ENCODE assay signal across 25 mouse cellular contexts in the genomic region with DNA sequence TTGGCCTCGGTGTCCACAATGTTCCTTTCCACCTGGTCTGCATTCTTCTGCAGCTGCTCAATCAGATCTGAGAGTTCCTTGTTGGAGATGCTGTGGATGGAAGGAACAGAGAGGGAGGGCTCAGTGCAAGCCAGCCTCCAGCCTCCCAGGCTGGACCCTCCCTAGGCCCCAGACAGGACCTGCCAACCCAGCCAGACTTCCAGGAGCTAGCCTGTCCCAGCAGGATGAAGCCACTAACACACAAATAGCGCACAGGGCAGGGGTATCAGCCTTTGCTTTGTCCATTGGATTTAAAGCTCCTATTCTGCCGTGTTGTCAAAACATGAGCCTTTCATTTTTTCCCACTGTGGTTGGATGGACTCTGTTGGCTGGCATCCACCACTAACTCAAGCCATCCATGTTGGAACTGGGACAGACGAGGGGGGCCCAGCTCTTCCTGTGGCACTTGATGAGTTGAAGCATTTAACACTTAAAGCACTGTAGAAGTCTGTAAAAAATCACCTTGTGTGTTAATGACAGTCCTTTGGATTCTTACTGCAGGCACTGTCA. TPM values are rescaled to one million over a fixed set of nuclear protein-coding genes. Genes with fewer than 3 reads are reported as not detected.
A peak's percentile ranks its signal among the peaks of the same experiment; 100 is the strongest.
DNase-seq lines count a peak whose midpoint lies in the region; ATAC-seq and TF ChIP-seq lines count a peak whose summit lies in the region.
"Had no signal": no experiment of that assay in that cellular context is flagged by ENCODE, and none has a peak within 500 bp of the region (broad histone marks: within the 10 kb centered on the region; RNA-seq: fewer than 3 reads in every experiment).

No protein-coding gene starts in this region.

- no peak overlapping the region for H3K9ac ChIP-seq in heart, embryonic 13.5 days
- no peak overlapping the region for H3K9ac ChIP-seq in limb, embryonic 14.5 days (ENCODE audit: low read depth, low read length, severe bottlenecking)
- no peak overlapping the region for H3K9ac ChIP-seq in embryonic facial prominence, embryonic 15.5 days
- no peak overlapping the region; the same call in 1 of the 2 replicates for H3K9ac ChIP-seq in hindbrain, embryonic 16.5 days (ENCODE audit: low read depth, low read length)
- H3K9ac ChIP-seq: hindbrain, embryonic 14.5 days; liver, embryonic 12.5 days; midbrain, embryonic 12.5 days; neural tube, embryonic 12.5 days had no signal

- no peaks in the 10 kb centered on the region for H3K36me3 ChIP-seq in heart, embryonic 13.5 days
- H3K36me3 ChIP-seq in limb, embryonic 14.5 days (ENCODE audit: control insufficient read depth, insufficient read depth, low read length) = no peaks in the 10 kb centered on the region
- no peaks in the 10 kb centered on the region for H3K36me3 ChIP-seq in limb, embryonic 10.5 days
- H3K36me3 ChIP-seq in embryonic facial prominence, embryonic 15.5 days = no peaks in the 10 kb centered on the region
- H3K36me3 ChIP-seq in hindbrain, embryonic 16.5 days (ENCODE audit: control insufficient read depth, insufficient read depth, low read length) = no peaks in the 10 kb centered on the region
- H3K36me3 ChIP-seq: liver, embryonic 12.5 days; midbrain, embryonic 12.5 days; neural tube, embryonic 12.5 days had no signal

- DNase-seq in cerebellum, postnatal 10 days = peak; percentile 47
- no peak for DNase-seq in cerebellum, adult 8-10 months
- DNase-seq in heart, adult 8-10 months (ENCODE audit: low spot score) = no peak
- no peak for DNase-seq in limb, embryonic 14.5 days (ENCODE audit: low spot score)
- no peak for DNase-seq in limb, embryonic 10.5 days (ENCODE audit: low spot score)
- DNase-seq: adrenal gland, adult 2 months; cerebellum, adult 18-20 months; gastrocnemius, postnatal 10 days; heart, postnatal 4 days; kidney, adult 8-10 months; kidney, postnatal 14 days; lung, adult 18-20 months; right cerebral cortex, postnatal 25 days; spleen, adult 18-20 months had no signal

- H3K4me1 ChIP-seq in heart, embryonic 13.5 days = peaks cover 34% of the 10 kb centered on the region
- peaks cover 3% of the 10 kb centered on the region; the same call in 1 of the 2 replicates for H3K4me1 ChIP-seq in limb, embryonic 14.5 days (ENCODE audit: control insufficient read depth, insufficient read depth, low read length)
- peaks cover 8% of the 10 kb centered on the region for H3K4me1 ChIP-seq in limb, embryonic 10.5 days
- peaks cover 46% of the 10 kb centered on the region for H3K4me1 ChIP-seq in embryonic facial prominence, embryonic 15.5 days
- H3K4me1 ChIP-seq in hindbrain, embryonic 16.5 days (ENCODE audit: control insufficient read depth, insufficient read depth, low read depth, low read length) = no peaks in the 10 kb centered on the region; the same call in 1 of the 2 replicates
- H3K4me1 ChIP-seq: liver, embryonic 12.5 days; midbrain, embryonic 12.5 days; neural tube, embryonic 12.5 days had no signal

- H3K4me3 ChIP-seq in heart, embryonic 13.5 days = no peak overlapping the region
- H3K4me3 ChIP-seq in limb, embryonic 14.5 days (replicated peaks; ENCODE audit: low read length) = no peak overlapping the region
- no peak overlapping the region for H3K4me3 ChIP-seq in limb, embryonic 10.5 days
- no peak overlapping the region for H3K4me3 ChIP-seq in embryonic facial prominence, embryonic 15.5 days (replicated peaks)
- H3K4me3 ChIP-seq in hindbrain, embryonic 16.5 days (ENCODE audit: low read length) = no peak overlapping the region
- H3K4me3 ChIP-seq: liver, embryonic 12.5 days; midbrain, embryonic 12.5 days; neural tube, embryonic 12.5 days had no signal

- H3K9me3 ChIP-seq in heart, embryonic 13.5 days = 0 out of 2 replicates have a peak, but pooled peaks cover 3% of the 10 kb centered on the region
- no peaks in the 10 kb centered on the region; the same call in 1 of the 2 replicates for H3K9me3 ChIP-seq in limb, embryonic 14.5 days (ENCODE audit: control insufficient read depth, low read length)
- 0 out of 2 replicates have a peak, but pooled peaks cover 2% of the 10 kb centered on the region for H3K9me3 ChIP-seq in limb, embryonic 10.5 days (replicated peaks)
- no peaks in the 10 kb centered on the region for H3K9me3 ChIP-seq in embryonic facial prominence, embryonic 15.5 days (replicated peaks)
- H3K9me3 ChIP-seq in hindbrain, embryonic 16.5 days (ENCODE audit: control insufficient read depth, low read length) = no peaks in the 10 kb centered on the region
- H3K9me3 ChIP-seq: midbrain, embryonic 12.5 days; neural tube, embryonic 12.5 days had no signal

- H3K27me3 ChIP-seq in heart, embryonic 13.5 days (replicated peaks) = no peaks in the 10 kb centered on the region; the same call in 1 of the 2 replicates
- no peaks in the 10 kb centered on the region for H3K27me3 ChIP-seq in limb, embryonic 14.5 days (ENCODE audit: control insufficient read depth, insufficient read depth, low read length)
- H3K27me3 ChIP-seq in limb, embryonic 10.5 days (ENCODE audit: low read depth, poor library complexity, severe bottlenecking) = no peaks in the 10 kb centered on the region
- no peaks in the 10 kb centered on the region for H3K27me3 ChIP-seq in embryonic facial prominence, embryonic 15.5 days
- no peaks in the 10 kb centered on the region for H3K27me3 ChIP-seq in hindbrain, embryonic 16.5 days (replicated peaks; ENCODE audit: control insufficient read depth, insufficient read depth, low read length)
- H3K27me3 ChIP-seq: midbrain, embryonic 12.5 days; neural tube, embryonic 12.5 days had no signal

- TF ChIP-seq POLR2A in limb, embryonic 14.5 days (IDR thresholded peaks at IDR 0.05; ENCODE audit: borderline replicate concordance, extremely low read depth, insufficient read depth, insufficient read length) = no peak

- WGBS in heart, embryonic 13.5 days = 40% methylated on average over 4 of the region's 4 CpGs
- WGBS in limb, embryonic 14.5 days = 51% methylated on average over 4 of the region's 4 CpGs
- WGBS in limb, embryonic 10.5 days = 76% methylated on average over 4 of the region's 4 CpGs
- WGBS in embryonic facial prominence, embryonic 15.5 days = 33% methylated on average over 4 of the region's 4 CpGs
- WGBS in hindbrain, embryonic 16.5 days = 61% methylated on average over 4 of the region's 4 CpGs

- H3K27ac ChIP-seq in heart, embryonic 13.5 days (replicated peaks) = peak overlapping the region; percentile 44; the same call in 1 of the 2 replicates
- H3K27ac ChIP-seq in limb, embryonic 14.5 days (replicated peaks; ENCODE audit: low read depth, low read length) = peak overlapping the region; percentile 52; the same call in 1 of the 2 replicates
- H3K27ac ChIP-seq in limb, embryonic 10.5 days = no peak overlapping the region
- H3K27ac ChIP-seq in embryonic facial prominence, embryonic 15.5 days (replicated peaks) = peak overlapping the region; percentile 86
- no peak overlapping the region for H3K27ac ChIP-seq in hindbrain, embryonic 16.5 days (ENCODE audit: low read depth, low read length)
- H3K27ac ChIP-seq: hindbrain, embryonic 14.5 days; liver, embryonic 12.5 days; midbrain, embryonic 12.5 days; neural tube, embryonic 12.5 days had no signal

- no peak for ATAC-seq in heart, embryonic 13.5 days (ENCODE audit: extremely low read depth, insufficient number of reproducible peaks, low FRiP score, low TSS enrichment)
- no peak for ATAC-seq in limb, embryonic 14.5 days (ENCODE audit: low FRiP score, low read depth)
- peak; percentile 47 for ATAC-seq in embryonic facial prominence, embryonic 15.5 days (ENCODE audit: insufficient number of reproducible peaks, low FRiP score, low TSS enrichment, low read depth)
- ATAC-seq in hindbrain, embryonic 16.5 days = no peak
- ATAC-seq: liver, embryonic 12.5 days; Patski had no signal

- no peak overlapping the region for H3K4me2 ChIP-seq in heart, embryonic 13.5 days
- H3K4me2 ChIP-seq in limb, embryonic 14.5 days (replicated peaks; ENCODE audit: low read depth, low read length, severe bottlenecking) = no peak overlapping the region
- peak overlapping the region; percentile 12 for H3K4me2 ChIP-seq in embryonic facial prominence, embryonic 15.5 days (replicated peaks)
- H3K4me2 ChIP-seq in hindbrain, embryonic 16.5 days (ENCODE audit: low read length) = no peak overlapping the region
- H3K4me2 ChIP-seq: hindbrain, embryonic 14.5 days; liver, embryonic 12.5 days; midbrain, embryonic 12.5 days; neural tube, embryonic 12.5 days had no signal

RNA-seq across cellular contexts. Expression of a gene that starts 19.1 kb away (rescaled TPM):
- 1.2 and 1.4 TPM in 2 replicates for polyA plus RNA-seq in heart, embryonic 13.5 days (2015; fragmentation: Nextera tagmentation; extraction: Ambion mirVana)
- 10 to 100 TPM in 1 of 4 experiments, 1 to 10 TPM in 3; 6.3 to 10.6 (median 8.1) TPM for total RNA-seq in heart, adult 8-10 months (2022)
- 8.9 and 15.6 TPM in 2 replicates for polyA plus RNA-seq in limb, embryonic 14.5 days (2012; rRNA removed)
- polyA plus RNA-seq in limb, embryonic 14.5 days (2014; fragmentation: Nextera tagmentation; extraction: Ambion mirVana) = 23.5 and 33.7 TPM in 2 replicates
- polyA plus RNA-seq in limb, embryonic 10.5 days (2016; fragmentation: Nextera tagmentation; extraction: Ambion mirVana) = 2.3 and 3.0 TPM in 2 replicates
- polyA plus RNA-seq in embryonic facial prominence, embryonic 15.5 days (2015; fragmentation: Nextera tagmentation; extraction: Ambion mirVana) = 45.8 and 52.3 TPM in 2 replicates
- 0.07 and 0.16 TPM in 2 replicates for polyA plus RNA-seq in hindbrain, embryonic 16.5 days (2015; fragmentation: Nextera tagmentation; extraction: Ambion mirVana)
- total RNA-seq: granulocyte monocyte progenitor cell, adult 5-6 weeks; megakaryocyte, adult 5-6 weeks had no signal

RNA-seq across cellular contexts. Expression of a gene that starts 33.8 kb away (rescaled TPM):
- polyA plus RNA-seq in heart, embryonic 13.5 days (2015; fragmentation: Nextera tagmentation; extraction: Ambion mirVana) = 0.04 and 0.08 TPM in 2 replicates
- 1 to 10 TPM in 1 of 4 experiments, under 1 TPM in 3; 0.57 to 1.0 (median 0.78) TPM for total RNA-seq in heart, adult 8-10 months (2022)
- 0.45 and 0.61 TPM in 2 replicates for polyA plus RNA-seq in limb, embryonic 14.5 days (2012; rRNA removed)
- polyA plus RNA-seq in limb, embryonic 14.5 days (2014; fragmentation: Nextera tagmentation; extraction: Ambion mirVana) = 0.10 and 0.12 TPM in 2 replicates
- 0.04 TPM in 1 of 2 replicates, not detected in the other for polyA plus RNA-seq in limb, embryonic 10.5 days (2016; fragmentation: Nextera tagmentation; extraction: Ambion mirVana)
- 0.35 TPM in 2 replicates for polyA plus RNA-seq in embryonic facial prominence, embryonic 15.5 days (2015; fragmentation: Nextera tagmentation; extraction: Ambion mirVana)
- polyA plus RNA-seq in hindbrain, embryonic 16.5 days (2015; fragmentation: Nextera tagmentation; extraction: Ambion mirVana) = 0.15 and 0.27 TPM in 2 replicates
- total RNA-seq: granulocyte monocyte progenitor cell, adult 5-6 weeks; megakaryocyte, adult 5-6 weeks had no signal
- polyA plus RNA-seq: limb, embryonic 11.5 days; liver, embryonic 12.5 days; Patski had no signal

Comparison
In these comparisons a context has a peak if more than half of its experiments do, and no peak if none do; other contexts are left out.
1. DNase-seq: peak in cerebellum, postnatal 10 days (2 of 2); none in cerebellum, adult 8-10 months (single experiment), heart, adult 8-10 months (single experiment), limb, embryonic 14.5 days (single experiment) and limb, embryonic 10.5 days (single experiment).
2. H3K27ac ChIP-seq: peak in heart, embryonic 13.5 days (single experiment), limb, embryonic 14.5 days (single experiment) and embryonic facial prominence, embryonic 15.5 days (single experiment); none in limb, embryonic 10.5 days (single experiment) and hindbrain, embryonic 16.5 days (single experiment).